Mouse (Mus musculus): ENCODE results near the gene Acap2. TPM values are rescaled to one million over a fixed set of nuclear protein-coding genes. Genes with fewer than 3 reads are reported as not detected.
A peak's percentile ranks its signal among the peaks of the same experiment; 100 is the strongest.

Acap2 gene
- polyA plus RNA-seq, 1 experiment from 2014 or later = 24.0 TPM

DNA sequence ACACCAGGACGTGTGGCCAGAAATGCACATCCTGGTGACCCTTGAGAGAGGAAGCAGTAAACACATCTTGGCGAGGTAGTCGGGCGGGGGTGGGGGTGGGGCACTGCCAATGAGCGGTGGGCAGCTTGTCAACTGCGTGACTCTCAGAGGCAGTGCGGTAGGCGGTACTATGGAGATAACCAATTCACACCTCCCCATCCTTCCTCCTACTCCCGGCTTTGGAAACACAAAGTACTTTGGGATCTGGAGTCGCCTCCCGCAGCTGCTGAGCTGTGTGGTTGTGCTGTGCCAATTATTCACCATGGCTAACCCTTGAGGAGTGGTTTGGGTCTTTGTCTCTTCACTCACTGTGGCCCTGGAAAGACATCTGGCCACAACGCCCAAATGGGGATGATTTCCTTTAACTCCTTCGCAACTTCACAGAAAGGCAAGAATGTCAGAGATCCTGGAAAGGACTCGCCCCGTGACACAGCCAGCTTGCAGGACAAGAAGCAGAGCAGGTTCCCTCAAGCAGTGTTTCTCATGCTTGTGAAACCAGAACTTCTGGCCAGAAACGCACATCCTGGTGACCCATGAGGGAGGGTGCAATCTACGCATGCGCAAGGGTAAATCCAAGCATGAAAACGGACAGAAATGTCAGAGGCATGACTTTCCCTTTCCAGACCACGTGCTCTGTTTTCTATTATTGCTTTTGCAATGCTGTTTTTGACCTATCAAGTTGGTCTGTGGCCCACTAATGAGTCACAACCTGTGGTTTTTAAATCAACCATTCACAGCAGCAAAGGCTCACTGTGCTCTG lies 32.7 kb upstream of the Acap2 start:
- no peaks in the 10 kb centered on the region for H3K36me3 ChIP-seq
- no peaks in the 10 kb centered on the region for H3K27me3 ChIP-seq
- H3K9me3 ChIP-seq (replicated peaks) = no peaks in the 10 kb centered on the region
- no peak overlapping the region for H3K9ac ChIP-seq
- peak overlapping the region; percentile 53 for H3K27ac ChIP-seq (replicated peaks)
- H3K4me2 ChIP-seq (replicated peaks) = peak overlapping the region; percentile 39
- 18% methylated on average over 20 of the region's 20 CpGs for WGBS
- peak; percentile 32; the same call in 1 of the 2 replicates for ATAC-seq (ENCODE audit: insufficient number of reproducible peaks, low FRiP score, low TSS enrichment, low read depth)
- peaks cover 33% of the 10 kb centered on the region for H3K4me1 ChIP-seq
- peak overlapping the region; percentile 19 for H3K4me3 ChIP-seq (replicated peaks)

DNA sequence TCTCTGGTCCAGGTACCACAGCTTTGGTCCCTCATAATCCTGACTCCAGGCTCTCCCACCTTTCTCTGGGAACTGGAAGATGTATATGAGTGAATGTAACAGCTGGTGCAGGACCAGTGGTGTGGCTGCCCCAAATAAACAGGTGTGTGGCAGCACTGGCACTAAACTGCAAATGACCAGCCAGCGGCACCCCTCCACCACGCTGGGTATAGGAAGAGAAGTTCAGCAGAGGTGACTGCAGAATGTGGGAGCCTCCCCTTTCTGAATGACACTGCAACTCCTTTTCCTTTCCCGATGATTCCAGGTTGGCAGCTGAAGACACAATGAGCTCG lies 32.1 kb upstream of the Acap2 start:
- peak overlapping the region; percentile 53; the same call in 1 of the 2 replicates for H3K27ac ChIP-seq (replicated peaks)
- H3K9ac ChIP-seq = no peak overlapping the region
- peaks cover 33% of the 10 kb centered on the region for H3K4me1 ChIP-seq
- 52% methylated on average over 4 of the region's 4 CpGs for WGBS
- peak overlapping the region; percentile 39 for H3K4me2 ChIP-seq (replicated peaks)
- no peaks in the 10 kb centered on the region for H3K9me3 ChIP-seq (replicated peaks)
- 0 out of 2 replicates have a peak overlapping the region, but pooled peaks have one; percentile 19 for H3K4me3 ChIP-seq (replicated peaks)
- H3K36me3 ChIP-seq = no peaks in the 10 kb centered on the region
- ATAC-seq (ENCODE audit: insufficient number of reproducible peaks, low FRiP score, low TSS enrichment, low read depth) = no peak
- H3K27me3 ChIP-seq = no peaks in the 10 kb centered on the region

DNA sequence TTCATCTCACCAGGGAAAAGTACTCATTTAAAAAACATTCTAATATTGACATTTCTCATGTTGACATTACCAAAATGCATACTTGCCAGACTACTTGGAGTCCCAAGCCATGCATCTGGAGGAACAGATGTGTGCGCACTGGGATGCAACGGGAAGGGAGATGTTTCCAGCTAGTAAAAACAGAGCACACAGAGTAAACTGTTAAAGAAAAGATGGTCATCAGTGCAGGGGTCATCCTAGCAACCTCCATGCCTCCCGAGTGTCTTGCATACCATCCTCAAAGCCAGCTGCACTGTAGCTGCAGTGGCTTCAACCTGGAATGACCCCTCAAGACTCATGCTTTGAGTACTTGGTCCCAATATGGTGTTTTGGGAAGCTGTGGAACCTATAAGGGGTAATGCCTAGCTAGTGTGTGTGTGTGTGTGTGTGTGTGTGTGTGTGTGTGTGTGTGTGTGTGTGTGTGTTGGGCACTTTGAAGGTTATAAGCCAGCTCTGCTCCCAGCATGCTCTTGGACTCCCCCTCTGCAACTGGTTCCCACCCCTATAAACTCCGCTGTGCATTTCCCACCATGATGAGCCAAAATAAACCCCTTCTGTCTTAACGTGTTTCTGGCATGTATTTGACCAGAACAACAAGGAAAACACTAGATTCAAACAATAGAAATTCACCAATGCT lies 31.6 kb upstream of the Acap2 start:
- Histone ChIP-seq H3K4me1 (peaks cover 33% of the 10 kb centered on the region), H3K27me3 (no peaks in the 10 kb centered on the region), H3K4me2 (replicated peaks) (no peak overlapping the region; the same call in 1 of the 2 replicates), H3K36me3 (no peaks in the 10 kb centered on the region), H3K9me3 (replicated peaks) (no peaks in the 10 kb centered on the region), H3K27ac (replicated peaks) (no peak overlapping the region; the same call in 1 of the 2 replicates), H3K9ac (no peak overlapping the region), H3K4me3 (replicated peaks) (no peak overlapping the region)
- 63% methylated on average over 5 of the region's 5 CpGs for WGBS
- no peak for ATAC-seq (ENCODE audit: insufficient number of reproducible peaks, low FRiP score, low TSS enrichment, low read depth)

DNA sequence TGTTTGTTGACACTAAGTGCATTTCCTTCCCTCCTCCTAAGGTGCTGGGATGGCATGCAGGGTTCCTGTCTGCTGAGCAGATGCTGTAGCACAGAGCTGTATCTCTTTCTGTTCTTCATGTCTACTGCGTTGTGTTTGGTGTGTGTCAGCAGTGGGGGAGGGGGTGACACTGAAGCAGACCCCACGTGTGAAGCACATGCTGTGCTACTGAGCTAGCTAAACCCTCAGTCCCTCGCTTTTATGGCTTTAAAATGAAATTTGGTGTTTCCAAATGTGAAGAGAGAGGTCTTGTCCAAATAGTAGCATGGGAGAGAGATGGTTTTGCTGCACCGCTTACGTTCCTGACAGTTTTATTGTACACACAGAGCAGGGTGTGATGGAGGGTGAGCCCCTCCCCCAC lies 30.5 kb upstream of the Acap2 start:
- H3K4me1 ChIP-seq = peaks cover 33% of the 10 kb centered on the region
- H3K4me3 ChIP-seq (replicated peaks) = no peak overlapping the region
- no peaks in the 10 kb centered on the region for H3K9me3 ChIP-seq (replicated peaks)
- ATAC-seq (ENCODE audit: insufficient number of reproducible peaks, low FRiP score, low TSS enrichment, low read depth) = no peak
- H3K27ac ChIP-seq (replicated peaks) = no peak overlapping the region
- 63% methylated on average over 5 of the region's 5 CpGs for WGBS
- no peaks in the 10 kb centered on the region for H3K36me3 ChIP-seq
- H3K9ac ChIP-seq = no peak overlapping the region
- H3K4me2 ChIP-seq (replicated peaks) = no peak overlapping the region
- no peaks in the 10 kb centered on the region for H3K27me3 ChIP-seq

DNA sequence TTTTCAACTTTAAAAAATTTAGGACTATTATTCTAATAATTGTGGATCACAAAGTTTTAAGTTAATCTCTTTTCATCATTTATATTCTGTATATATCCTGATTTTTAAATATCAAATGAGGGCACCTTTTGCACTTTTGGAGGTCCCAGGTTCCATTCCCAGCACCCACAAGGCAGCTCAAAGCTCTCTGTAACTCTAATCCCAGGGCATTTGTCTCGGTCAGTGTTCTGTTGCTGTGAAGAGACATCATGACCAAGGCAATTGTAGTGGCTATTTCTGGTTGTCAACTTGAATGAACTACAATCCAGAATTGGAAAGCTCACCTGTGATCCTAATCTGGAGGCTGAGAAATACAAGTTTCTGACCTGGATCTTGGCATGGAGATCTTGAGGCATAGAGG lies 26.7 kb upstream of the Acap2 start:
- 86% methylated on average over 1 of the region's 1 CpGs for WGBS
- no peak overlapping the region for H3K9ac ChIP-seq
- no peaks in the 10 kb centered on the region for H3K9me3 ChIP-seq (replicated peaks)
- no peak for ATAC-seq (ENCODE audit: insufficient number of reproducible peaks, low FRiP score, low TSS enrichment, low read depth)
- H3K4me3 ChIP-seq (replicated peaks) = no peak overlapping the region
- no peak overlapping the region for H3K27ac ChIP-seq (replicated peaks)
- no peak overlapping the region for H3K4me2 ChIP-seq (replicated peaks)
- H3K27me3 ChIP-seq = no peaks in the 10 kb centered on the region
- H3K36me3 ChIP-seq = no peaks in the 10 kb centered on the region
- peaks cover 3% of the 10 kb centered on the region for H3K4me1 ChIP-seq

DNA sequence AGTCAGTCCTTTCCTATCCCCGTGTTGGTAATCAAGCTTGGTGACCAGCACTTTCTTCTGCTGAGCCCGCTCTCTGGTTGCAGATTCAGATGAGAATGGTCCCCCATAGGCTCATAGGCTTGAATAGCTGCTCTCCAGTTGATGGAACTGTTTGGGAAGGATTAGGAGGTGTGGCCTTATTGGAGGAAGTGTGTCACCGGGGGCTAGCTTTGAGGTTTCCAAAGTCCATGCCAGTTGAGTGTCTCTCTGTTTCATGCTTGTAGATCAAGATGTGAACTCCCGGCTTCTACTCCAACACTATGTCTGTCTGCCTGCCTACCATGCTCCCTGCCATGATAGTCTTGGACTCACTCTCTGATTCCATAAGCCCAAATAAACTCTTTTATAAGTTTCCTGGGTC lies 14.2 kb upstream of the Acap2 start:
- H3K4me2 ChIP-seq (replicated peaks) = no peak overlapping the region
- no peak overlapping the region for H3K9ac ChIP-seq

DNA sequence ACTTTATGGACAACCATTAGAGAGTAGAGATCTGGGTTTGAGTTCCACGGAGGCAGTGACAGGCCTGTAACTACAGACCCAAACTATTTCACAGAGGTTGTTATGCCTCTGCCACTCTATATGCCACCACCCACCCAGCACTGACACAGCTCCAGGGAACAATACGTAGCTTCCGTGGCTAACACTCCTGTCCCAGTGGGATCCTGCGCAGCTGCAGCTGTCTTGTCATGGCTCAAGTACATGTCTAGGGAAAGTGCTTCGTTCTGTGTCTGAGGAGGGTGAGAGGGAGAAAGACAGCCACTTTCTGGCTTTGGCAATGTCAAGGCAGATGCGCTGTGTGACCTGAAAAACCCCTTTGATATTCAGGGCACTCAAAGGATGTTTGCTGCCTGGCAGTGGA lies 12.4 kb upstream of the Acap2 start:
- H3K27me3 ChIP-seq = no peaks in the 10 kb centered on the region
- no peak overlapping the region for H3K4me2 ChIP-seq (replicated peaks)
- H3K9ac ChIP-seq = no peak overlapping the region
- H3K4me1 ChIP-seq = no peaks in the 10 kb centered on the region
- no peak overlapping the region for H3K27ac ChIP-seq (replicated peaks)
- no peaks in the 10 kb centered on the region for H3K36me3 ChIP-seq
- H3K9me3 ChIP-seq (replicated peaks) = no peaks in the 10 kb centered on the region
- H3K4me3 ChIP-seq (replicated peaks) = no peak overlapping the region
- 80% methylated on average over 6 of the region's 6 CpGs for WGBS
- no peak for ATAC-seq (ENCODE audit: insufficient number of reproducible peaks, low FRiP score, low TSS enrichment, low read depth)

More for the DNA sequence above, 14.2 kb upstream of the Acap2 start:
- ATAC-seq (ENCODE audit: insufficient number of reproducible peaks, low FRiP score, low TSS enrichment, low read depth) = no peak
- Histone ChIP-seq H3K9me3 (replicated peaks) (no peaks in the 10 kb centered on the region), H3K27ac (replicated peaks) (no peak overlapping the region), H3K27me3 (no peaks in the 10 kb centered on the region), H3K4me3 (replicated peaks) (no peak overlapping the region), H3K36me3 (no peaks in the 10 kb centered on the region), H3K4me1 (no peaks in the 10 kb centered on the region)
- WGBS = 90% methylated on average over 4 of the region's 4 CpGs

DNA sequence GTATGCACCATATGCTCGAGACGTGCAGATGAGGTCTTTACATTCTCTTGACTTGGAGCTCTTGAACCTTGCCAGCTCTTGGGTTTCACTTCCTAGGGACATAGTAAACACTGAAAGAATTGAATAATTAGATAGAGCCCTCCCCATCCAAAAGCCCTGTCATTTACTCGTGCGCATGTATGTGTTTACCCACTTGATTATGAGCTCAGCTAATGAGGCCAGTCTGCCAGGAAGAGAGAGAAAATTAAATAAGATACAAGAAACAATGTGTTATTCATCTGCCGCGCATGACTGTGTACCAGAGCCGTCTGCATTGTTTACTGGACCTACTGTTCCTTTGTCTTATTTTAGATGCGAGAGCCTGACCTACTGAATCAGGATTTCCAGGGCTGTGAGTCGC lies 10.5 kb upstream of the Acap2 start:
- H3K36me3 ChIP-seq = no peaks in the 10 kb centered on the region
- H3K4me3 ChIP-seq (replicated peaks) = no peak overlapping the region
- H3K27me3 ChIP-seq = no peaks in the 10 kb centered on the region
- H3K9ac ChIP-seq = no peak overlapping the region
- WGBS = 55% methylated on average over 9 of the region's 9 CpGs
- H3K4me2 ChIP-seq (replicated peaks) = no peak overlapping the region
- H3K4me1 ChIP-seq = no peaks in the 10 kb centered on the region
- no peak overlapping the region for H3K27ac ChIP-seq (replicated peaks)
- no peak for ATAC-seq (ENCODE audit: insufficient number of reproducible peaks, low FRiP score, low TSS enrichment, low read depth)
- no peaks in the 10 kb centered on the region for H3K9me3 ChIP-seq (replicated peaks)

DNA sequence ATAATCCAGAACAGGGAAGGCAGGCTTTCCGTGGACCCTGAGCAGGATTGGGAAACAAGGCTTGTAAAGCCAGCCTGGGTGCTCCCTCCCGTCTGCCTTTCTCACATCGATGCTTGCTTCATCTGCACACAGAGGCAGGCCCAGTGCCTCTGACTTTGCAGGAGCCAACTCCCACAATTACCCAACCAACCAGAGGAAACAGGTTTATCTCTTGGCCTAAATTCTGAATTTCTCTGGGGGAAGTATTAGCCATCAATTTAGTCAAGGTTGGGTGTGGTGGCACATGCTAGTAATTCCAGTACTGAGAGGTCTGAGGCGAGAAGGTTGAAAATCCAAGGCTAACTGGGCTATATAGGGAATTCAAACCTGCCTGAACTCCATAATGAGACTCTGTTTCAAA lies 9.4 kb upstream of the Acap2 start:
- Histone ChIP-seq H3K27me3 (no peaks in the 10 kb centered on the region), H3K27ac (replicated peaks) (no peak overlapping the region), H3K9me3 (replicated peaks) (no peaks in the 10 kb centered on the region), H3K4me1 (no peaks in the 10 kb centered on the region), H3K9ac (no peak overlapping the region), H3K36me3 (no peaks in the 10 kb centered on the region), H3K4me3 (replicated peaks) (no peak overlapping the region), H3K4me2 (replicated peaks) (no peak overlapping the region)
- 67% methylated on average over 4 of the region's 4 CpGs for WGBS
- no peak for ATAC-seq (ENCODE audit: insufficient number of reproducible peaks, low FRiP score, low TSS enrichment, low read depth)

DNA sequence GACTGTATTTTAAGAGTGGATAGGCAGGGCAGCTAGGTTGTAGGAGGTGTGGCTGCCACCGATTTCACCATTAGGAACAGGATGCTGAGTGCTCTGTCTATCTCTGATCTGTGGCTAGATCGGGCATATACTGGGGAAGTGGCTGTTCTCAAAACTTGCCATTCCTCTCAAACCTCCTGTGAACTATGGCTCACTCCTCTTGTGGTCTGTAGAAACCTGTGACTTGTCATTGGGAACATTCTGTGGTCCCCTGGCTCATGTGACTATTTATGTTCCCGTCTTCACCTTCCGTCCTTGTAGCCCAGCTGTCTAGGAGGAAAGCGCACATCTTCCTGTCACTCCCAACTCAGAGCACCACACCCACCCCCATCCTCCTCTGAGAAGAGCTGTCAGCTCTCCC lies 8.9 kb upstream of the Acap2 start:
- Histone ChIP-seq H3K36me3 (no peaks in the 10 kb centered on the region), H3K4me3 (replicated peaks) (no peak overlapping the region), H3K4me1 (no peaks in the 10 kb centered on the region), H3K27me3 (no peaks in the 10 kb centered on the region), H3K27ac (replicated peaks) (no peak overlapping the region), H3K9ac (no peak overlapping the region), H3K9me3 (replicated peaks) (no peaks in the 10 kb centered on the region), H3K4me2 (replicated peaks) (no peak overlapping the region)
- ATAC-seq (ENCODE audit: insufficient number of reproducible peaks, low FRiP score, low TSS enrichment, low read depth) = no peak
- WGBS = 54% methylated on average over 5 of the region's 5 CpGs

DNA sequence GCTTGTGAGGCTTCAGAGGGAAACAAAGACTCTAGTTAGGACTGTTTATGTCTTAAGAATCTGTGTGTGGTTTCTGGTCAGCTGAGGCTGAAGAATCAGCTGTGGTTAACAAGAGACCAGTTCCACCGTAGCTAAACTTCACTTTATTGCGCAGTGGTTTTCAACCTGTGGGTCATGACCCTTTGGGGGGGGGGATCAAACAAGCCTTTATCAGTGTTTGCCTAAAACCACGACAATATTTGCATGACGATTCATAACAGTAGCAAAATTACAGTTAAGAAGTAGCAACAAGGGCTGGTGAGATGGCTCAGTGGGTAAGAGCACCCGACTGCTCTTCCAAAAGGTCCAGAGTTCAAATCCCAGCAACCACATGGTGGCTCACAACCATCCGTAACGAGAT lies 4.7 kb upstream of the Acap2 start:
- ATAC-seq (ENCODE audit: insufficient number of reproducible peaks, low FRiP score, low TSS enrichment, low read depth) = no peak
- no peak overlapping the region for H3K9ac ChIP-seq

DNA sequence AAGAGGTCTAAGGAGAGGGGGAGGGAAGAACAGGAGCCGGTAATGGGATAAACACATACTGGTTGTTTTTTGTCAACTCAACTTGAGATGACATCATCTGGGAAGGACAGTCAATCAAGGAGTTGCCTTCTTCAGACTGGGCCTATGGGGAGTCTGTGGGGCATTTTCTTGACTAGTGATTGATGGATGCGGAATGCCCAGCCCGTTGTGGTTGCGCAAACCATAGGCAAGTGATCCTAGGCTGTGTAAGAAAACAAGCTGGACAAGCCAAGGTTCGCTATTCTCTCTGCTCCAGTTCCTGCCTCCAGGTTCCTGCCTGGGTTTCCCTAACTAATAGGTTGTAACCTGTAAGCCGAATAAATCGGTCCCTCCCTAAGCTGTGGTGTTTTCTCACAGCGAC lies 4.1 kb upstream of the Acap2 start:
- no peaks in the 10 kb centered on the region for H3K27me3 ChIP-seq
- H3K4me2 ChIP-seq (replicated peaks) = no peak overlapping the region
- H3K27ac ChIP-seq (replicated peaks) = no peak overlapping the region
- H3K36me3 ChIP-seq = no peaks in the 10 kb centered on the region
- H3K4me1 ChIP-seq = no peaks in the 10 kb centered on the region
- ATAC-seq (ENCODE audit: insufficient number of reproducible peaks, low FRiP score, low TSS enrichment, low read depth) = no peak
- H3K9me3 ChIP-seq (replicated peaks) = no peaks in the 10 kb centered on the region
- WGBS = 90% methylated on average over 8 of the region's 8 CpGs
- H3K4me3 ChIP-seq (replicated peaks) = no peak overlapping the region
- H3K9ac ChIP-seq = no peak overlapping the region

More for the DNA sequence above, 4.7 kb upstream of the Acap2 start:
- H3K4me1 ChIP-seq = no peaks in the 10 kb centered on the region
- H3K27me3 ChIP-seq = no peaks in the 10 kb centered on the region
- H3K4me2 ChIP-seq (replicated peaks) = no peak overlapping the region
- no peaks in the 10 kb centered on the region for H3K9me3 ChIP-seq (replicated peaks)
- no peaks in the 10 kb centered on the region for H3K36me3 ChIP-seq
- H3K4me3 ChIP-seq (replicated peaks) = no peak overlapping the region
- H3K27ac ChIP-seq (replicated peaks) = no peak overlapping the region
- WGBS = 81% methylated on average over 7 of the region's 7 CpGs

Measured in embryonic facial prominence, embryonic 15.5 days (tissue).